Mouse (Mus musculus) duodenum, adult 2 months (tissue): ENCODE results near the gene Vmn1r227. TPM values are rescaled to one million over a fixed set of nuclear protein-coding genes. Genes with fewer than 3 reads are reported as not detected.

ENCODE experiments used
- polyA plus RNA-seq: library from polyadenylated mRNA; depleted of rRNA; stranded (reverse); fragments of >200 nt; gene quantifications from 2 replicates; pipeline ENCODE4 v1.2.3, GENCODE M21; 2012; ENCODE audit warnings: low replicate concordance; rRNA removed

Gene Vmn1r227
- polyA plus RNA-seq = not detected in 2 replicates

GRCm38 (mm10) chr17:20729543-20729942 lies at the start of gene Vmn1r227:
Gene Vmn1r227, plus strand, starts transcription at chr17:20729843.

GRCm38 (mm10) chr17:20682543-20682942 lies 47.1 kb upstream of the Vmn1r227 start, which contains the start of gene Vmn1r226:
Gene Vmn1r226, plus strand, starts transcription at chr17:20682843.

GRCm38 (mm10) chr17:20786057-20786456 lies 56.4 kb downstream of the Vmn1r227 start, which contains the start of gene Vmn1r228:
Gene Vmn1r228, minus strand, starts transcription at chr17:20786157.

Other genes with a start within 250 kb of the Vmn1r227 start
- gene Vmn2r108, start 248.5 kb upstream of the Vmn1r227 start, polyA plus RNA-seq = not detected in 2 replicates
- gene Vmn1r225, start 231.7 kb upstream of the Vmn1r227 start, polyA plus RNA-seq = not detected in 2 replicates
- not detected in 2 replicates for gene Vmn2r109, start 165.1 kb upstream of the Vmn1r227 start, polyA plus RNA-seq
- gene Vmn2r110, start 133.4 kb upstream of the Vmn1r227 start, polyA plus RNA-seq = not detected in 2 replicates
- not detected in 2 replicates for gene Fpr-rs3, start 105.0 kb upstream of the Vmn1r227 start, polyA plus RNA-seq
- not detected in 2 replicates for gene Vmn1r226, start 47.0 kb upstream of the Vmn1r227 start, polyA plus RNA-seq
- gene Vmn1r228, start 56.3 kb downstream of the Vmn1r227 start, polyA plus RNA-seq = not detected in 2 replicates
- gene Vmn1r229, start 81.7 kb downstream of the Vmn1r227 start, polyA plus RNA-seq = not detected in 2 replicates
- not detected in 2 replicates for gene Vmn1r230, start 110.6 kb downstream of the Vmn1r227 start, polyA plus RNA-seq
- not detected in 2 replicates for gene Vmn1r231, start 175.2 kb downstream of the Vmn1r227 start, polyA plus RNA-seq
- not detected in 2 replicates for gene Vmn1r232, start 189.9 kb downstream of the Vmn1r227 start, polyA plus RNA-seq
- gene Ppp2r1a, start 215.5 kb downstream of the Vmn1r227 start, polyA plus RNA-seq = 86.2 and 96.5 TPM in 2 replicates